In the genomic region with DNA sequence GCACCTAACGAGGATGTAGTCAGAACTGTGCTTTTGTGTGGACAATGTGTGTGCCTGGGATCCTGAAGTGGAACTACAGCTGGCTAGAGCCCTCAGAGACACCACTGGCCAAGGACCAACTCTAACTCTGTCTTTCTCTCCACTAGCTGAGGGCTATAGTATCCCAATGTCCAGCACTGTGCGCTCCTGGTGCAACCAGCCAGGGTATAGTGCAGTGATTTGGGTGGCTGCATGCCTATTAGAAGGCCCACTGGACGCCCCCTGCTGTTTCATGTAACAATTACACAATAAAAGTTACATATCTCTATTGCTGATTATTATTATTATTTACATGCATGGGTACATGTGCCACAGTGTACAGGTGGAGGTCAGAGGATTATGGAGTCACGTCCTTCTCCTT, we compare ENCODE assay signal across 8 mouse cellular contexts. TPM values are rescaled to one million over a fixed set of nuclear protein-coding genes. Genes with fewer than 3 reads are reported as not detected.
DNase-seq lines count a peak whose midpoint lies in the region; ATAC-seq and TF ChIP-seq lines count a peak whose summit lies in the region.

No protein-coding gene starts in this region.

- H3K27ac ChIP-seq in liver, adult 2 months (replicated peaks; ENCODE audit: insufficient read depth, low read depth, low read length), result no peak overlapping the region
- no peak overlapping the region for H3K27ac ChIP-seq in liver, embryonic 12.5 days
- H3K27ac ChIP-seq in hindbrain, postnatal 0 days, result no peak overlapping the region

- ATAC-seq in liver, embryonic 12.5 days, result no peak
- no peak for ATAC-seq in hindbrain, postnatal 0 days
- ATAC-seq in neutrophil, adult 5-6 weeks (ENCODE audit: extremely low read depth, insufficient number of reproducible peaks, low FRiP score, poor library complexity, severe bottlenecking), result peak; percentile 39; the same call in 1 of the 2 replicates

- no peaks in the 10 kb centered on the region for H3K9me3 ChIP-seq in liver, embryonic 12.5 days (replicated peaks)
- no peaks in the 10 kb centered on the region for H3K9me3 ChIP-seq in hindbrain, postnatal 0 days (ENCODE audit: low read length)

- H3K79me2 ChIP-seq in liver, adult 2 months (ENCODE audit: control insufficient read depth, insufficient read depth, low read length), result peaks cover 23% of the 10 kb centered on the region

- H3K4me3 ChIP-seq in liver, adult 2 months (ENCODE audit: insufficient read depth, low read depth, low read length), result no peak overlapping the region
- H3K4me3 ChIP-seq in liver, embryonic 12.5 days, result no peak overlapping the region
- no peak overlapping the region for H3K4me3 ChIP-seq in hindbrain, postnatal 0 days (ENCODE audit: low read length)

- DNase-seq in cerebellum, adult 9-10 months, result peak; percentile 66
- DNase-seq in cerebellum, adult 9-11 months, result no peak
- DNase-seq in liver, adult 2 months (ENCODE audit: extremely low read depth, low read depth, low spot score), result peak; percentile 27
- DNase-seq in adrenal gland, adult 8-10 months, result peak; percentile 30
- DNase-seq in hindbrain, postnatal 0 days (ENCODE audit: low spot score), result peak; percentile 71
- DNase-seq in right cerebral cortex, postnatal 4 days, result no peak

- H3K4me1 ChIP-seq in liver, adult 2 months (ENCODE audit: control insufficient read depth, insufficient read depth, low read length), result peaks cover 10% of the 10 kb centered on the region
- H3K4me1 ChIP-seq in liver, embryonic 12.5 days, result peaks cover 28% of the 10 kb centered on the region
- peaks cover 20% of the 10 kb centered on the region for H3K4me1 ChIP-seq in hindbrain, postnatal 0 days (ENCODE audit: insufficient read depth, low read length)

- H3K4me2 ChIP-seq in liver, embryonic 12.5 days, result no peak overlapping the region
- H3K4me2 ChIP-seq in hindbrain, postnatal 0 days (ENCODE audit: low read depth, low read length), result no peak overlapping the region

- no peaks in the 10 kb centered on the region for H3K36me3 ChIP-seq in liver, adult 2 months (ENCODE audit: control insufficient read depth, insufficient read depth, low read length)
- no peaks in the 10 kb centered on the region; the same call in 1 of the 2 replicates for H3K36me3 ChIP-seq in liver, embryonic 12.5 days
- H3K36me3 ChIP-seq in hindbrain, postnatal 0 days (ENCODE audit: insufficient read depth, low read length), result no peaks in the 10 kb centered on the region

- H3K27me3 ChIP-seq in liver, adult 2 months (ENCODE audit: control insufficient read depth, insufficient read depth, low read length), result no peaks in the 10 kb centered on the region
- H3K27me3 ChIP-seq in liver, embryonic 12.5 days (replicated peaks), result peaks cover 17% of the 10 kb centered on the region; the same call in 1 of the 2 replicates
- no peaks in the 10 kb centered on the region for H3K27me3 ChIP-seq in hindbrain, postnatal 0 days (ENCODE audit: insufficient read depth, low read length)

- no peak overlapping the region for H3K9ac ChIP-seq in liver, adult 2 months (ENCODE audit: low read depth, low read length)
- no peak overlapping the region for H3K9ac ChIP-seq in liver, embryonic 12.5 days
- H3K9ac ChIP-seq in hindbrain, postnatal 0 days (replicated peaks; ENCODE audit: low read length), result no peak overlapping the region

- TF ChIP-seq CTCF in liver, adult 2 months (IDR thresholded peaks at IDR 0.05; ENCODE audit: low read depth, low read length), result peak; percentile 57
- peak; percentile 67 for TF ChIP-seq CTCF in hindbrain, postnatal 0 days (IDR thresholded peaks at IDR 0.05; ENCODE audit: low read depth)

- TF ChIP-seq POLR2A in liver, adult 2 months (IDR thresholded peaks at IDR 0.05; ENCODE audit: extremely low read depth, insufficient read depth, low read length), result no peak

- WGBS in liver, adult 2 months, result 33% methylated on average over 4 of the region's 4 CpGs
- WGBS in liver, embryonic 12.5 days (ENCODE audit: insufficient replicate concordance), result 40% methylated on average over 4 of the region's 4 CpGs
- WGBS in hindbrain, postnatal 0 days, result 48% methylated on average over 4 of the region's 4 CpGs

RNA-seq across cellular contexts. Expression of gene Ss18l1, which starts 3.0 kb away (rescaled TPM):
- 2.0 and 2.3 TPM in 2 replicates for total RNA-seq in liver, adult 2 months (2014; rRNA removed)
- 3.8 and 4.6 TPM in 2 replicates for polyA plus RNA-seq in liver, adult 2 months (2012; rRNA removed)
- polyA plus RNA-seq in liver, embryonic 12.5 days (2016; fragmentation: Nextera tagmentation; extraction: Ambion mirVana), result 1.3 and 1.6 TPM in 2 replicates
- total RNA-seq in adrenal gland, adult 8-10 months (2022), result 10 to 100 TPM in 3 of 4 experiments, 1 to 10 TPM in 1; 9.9 to 14.3 (median 11.7) TPM
- 80.7 and 100 TPM in 2 replicates for total RNA-seq in hindbrain, postnatal 0 days (2014; rRNA removed)
- 34.2 and 37.2 TPM in 2 replicates for polyA plus RNA-seq in hindbrain, postnatal 0 days (2015; fragmentation: Nextera tagmentation; extraction: Ambion mirVana)
- total RNA-seq in neutrophil, adult 5-6 weeks (2017), result 9.7 and 10.6 TPM in 2 replicates

RNA-seq across cellular contexts. Expression of gene Psma7, which starts 3.0 kb away (rescaled TPM):
- total RNA-seq in liver, adult 2 months (2014; rRNA removed), result 191 and 199 TPM in 2 replicates
- 155 and 160 TPM in 2 replicates for polyA plus RNA-seq in liver, adult 2 months (2012; rRNA removed)
- 455 and 456 TPM in 2 replicates for polyA plus RNA-seq in liver, embryonic 12.5 days (2016; fragmentation: Nextera tagmentation; extraction: Ambion mirVana)
- total RNA-seq in adrenal gland, adult 8-10 months (2022), result 100 to 1,000 TPM; 195 to 232 (median 215) TPM
- 196 and 230 TPM in 2 replicates for total RNA-seq in hindbrain, postnatal 0 days (2014; rRNA removed)
- polyA plus RNA-seq in hindbrain, postnatal 0 days (2015; fragmentation: Nextera tagmentation; extraction: Ambion mirVana), result 585 TPM in 2 replicates
- 139 and 147 TPM in 2 replicates for total RNA-seq in neutrophil, adult 5-6 weeks (2017)

RNA-seq across cellular contexts. Expression of gene Lsm14b, which starts 20.5 kb away (rescaled TPM):
- 15.0 and 19.3 TPM in 2 replicates for total RNA-seq in liver, adult 2 months (2014; rRNA removed)
- 14.5 and 15.4 TPM in 2 replicates for polyA plus RNA-seq in liver, adult 2 months (2012; rRNA removed)
- 2.4 and 2.7 TPM in 2 replicates for polyA plus RNA-seq in liver, embryonic 12.5 days (2016; fragmentation: Nextera tagmentation; extraction: Ambion mirVana)
- 10 to 100 TPM; 41.8 to 54.8 (median 48.5) TPM for total RNA-seq in adrenal gland, adult 8-10 months (2022)
- 88.2 and 102 TPM in 2 replicates for total RNA-seq in hindbrain, postnatal 0 days (2014; rRNA removed)
- polyA plus RNA-seq in hindbrain, postnatal 0 days (2015; fragmentation: Nextera tagmentation; extraction: Ambion mirVana), result 21.0 and 21.3 TPM in 2 replicates
- total RNA-seq in neutrophil, adult 5-6 weeks (2017), result 35.8 and 36.8 TPM in 2 replicates

RNA-seq across cellular contexts. Expression of gene Mtg2, which starts 25.1 kb away (rescaled TPM):
- 19.6 and 22.4 TPM in 2 replicates for total RNA-seq in liver, adult 2 months (2014; rRNA removed)
- polyA plus RNA-seq in liver, adult 2 months (2012; rRNA removed), result 15.6 and 17.8 TPM in 2 replicates
- 17.6 and 18.0 TPM in 2 replicates for polyA plus RNA-seq in liver, embryonic 12.5 days (2016; fragmentation: Nextera tagmentation; extraction: Ambion mirVana)
- total RNA-seq in adrenal gland, adult 8-10 months (2022), result 10 to 100 TPM; 17.3 to 26.1 (median 21.6) TPM
- total RNA-seq in hindbrain, postnatal 0 days (2014; rRNA removed), result 17.2 and 17.3 TPM in 2 replicates
- 23.3 and 23.9 TPM in 2 replicates for polyA plus RNA-seq in hindbrain, postnatal 0 days (2015; fragmentation: Nextera tagmentation; extraction: Ambion mirVana)
- total RNA-seq in neutrophil, adult 5-6 weeks (2017), result 20.4 and 23.2 TPM in 2 replicates

RNA-seq across cellular contexts. Expression of gene Hrh3, which starts 59.0 kb away (rescaled TPM):
- 0.07 TPM in 1 of 2 replicates, not detected in the other for total RNA-seq in liver, adult 2 months (2014; rRNA removed)
- not detected in 2 replicates for polyA plus RNA-seq in liver, adult 2 months (2012; rRNA removed)
- not detected in 2 replicates for polyA plus RNA-seq in liver, embryonic 12.5 days (2016; fragmentation: Nextera tagmentation; extraction: Ambion mirVana)
- total RNA-seq in adrenal gland, adult 8-10 months (2022), result under 1 TPM; 0.17 to 0.89 (median 0.27) TPM
- total RNA-seq in hindbrain, postnatal 0 days (2014; rRNA removed), result 5.9 and 11.4 TPM in 2 replicates
- polyA plus RNA-seq in hindbrain, postnatal 0 days (2015; fragmentation: Nextera tagmentation; extraction: Ambion mirVana), result 3.4 and 3.6 TPM in 2 replicates
- total RNA-seq in neutrophil, adult 5-6 weeks (2017), result not detected in 2 replicates

Comparison
In these comparisons a context has a peak if more than half of its experiments do, and no peak if none do; other contexts are left out.
1. DNase-seq: peak in cerebellum, adult 9-10 months (single experiment), liver, adult 2 months (single experiment), adrenal gland, adult 8-10 months (single experiment) and hindbrain, postnatal 0 days (single experiment); none in cerebellum, adult 9-11 months (single experiment) and right cerebral cortex, postnatal 4 days (single experiment).